Mouse (Mus musculus): ENCODE measurements at regions not wholly inside any gene's neighbourhood (a gene's known extent, or its start where the extent isn't known, plus 50 kb on each side); places are given as distances from the start of the nearest gene placed in this dataset.

- DNase-seq (ENCODE audit: low read depth, low spot score): peak; percentile 15
These were observed 58.4 kb downstream of the Sox11 start for GRCm38 (mm10) chr12:27283964-27284363.

- no peak for DNase-seq (ENCODE audit: low read depth, low spot score)
These were observed 80.4 kb downstream of the Sox11 start for GRCm38 (mm10) chr12:27261965-27262364.

GRCm38 (mm10) chr12:27254125-27254524 is 88.2 kb downstream of the Sox11 start:
- DNase-seq (ENCODE audit: low read depth, low spot score): peak; percentile 35

- DNase-seq (ENCODE audit: low read depth, low spot score): no peak
These were observed 90.9 kb downstream of the Sox11 start for GRCm38 (mm10) chr12:27251521-27251920.

- DNase-seq (ENCODE audit: low read depth, low spot score): peak; percentile 74
These were observed 93.9 kb downstream of the Sox11 start for GRCm38 (mm10) chr12:27248545-27248855.

GRCm38 (mm10) chr12:27247756-27248544 is 94.4 kb downstream of the Sox11 start:
- no peak for DNase-seq (ENCODE audit: low read depth, low spot score)

GRCm38 (mm10) chr12:27235748-27236147 is 106.6 kb downstream of the Sox11 start:
- DNase-seq (ENCODE audit: low read depth, low spot score): no peak

GRCm38 (mm10) chr12:27221541-27221940 is 120.8 kb downstream of the Sox11 start:
- no peak for DNase-seq (ENCODE audit: low read depth, low spot score)

GRCm38 (mm10) chr12:27201191-27201590 is 141.2 kb downstream of the Sox11 start:
- no peak for DNase-seq (ENCODE audit: low read depth, low spot score)

- no peak for DNase-seq (ENCODE audit: low read depth, low spot score)
These were observed 148.4 kb downstream of the Sox11 start for GRCm38 (mm10) chr12:27194001-27194400.

- no peak for DNase-seq (ENCODE audit: low read depth, low spot score)
These were observed 150.5 kb downstream of the Sox11 start for GRCm38 (mm10) chr12:27191916-27192315.

GRCm38 (mm10) chr12:27187480-27187879 is 154.9 kb downstream of the Sox11 start:
- no peak for DNase-seq (ENCODE audit: low read depth, low spot score)

- DNase-seq (ENCODE audit: low read depth, low spot score): peak; percentile 39
These were observed 159.7 kb downstream of the Sox11 start for GRCm38 (mm10) chr12:27182397-27183375.

- no peak for DNase-seq (ENCODE audit: low read depth, low spot score)
These were observed 168.8 kb downstream of the Sox11 start for GRCm38 (mm10) chr12:27173561-27173960.

GRCm38 (mm10) chr12:27173151-27173550 is 169.2 kb downstream of the Sox11 start:
- DNase-seq (ENCODE audit: low read depth, low spot score): no peak

GRCm38 (mm10) chr12:27171595-27171994 is 170.8 kb downstream of the Sox11 start:
- DNase-seq (ENCODE audit: low read depth, low spot score): no peak

- no peak for DNase-seq (ENCODE audit: low read depth, low spot score)
These were observed 177.4 kb downstream of the Sox11 start for GRCm38 (mm10) chr12:27164920-27165504.

GRCm38 (mm10) chr12:27160063-27160686 is 182.2 kb downstream of the Sox11 start:
- peak; percentile 80 for DNase-seq (ENCODE audit: low read depth, low spot score)

GRCm38 (mm10) chr12:27159416-27160062 is 182.8 kb downstream of the Sox11 start:
- DNase-seq (ENCODE audit: low read depth, low spot score): peak; percentile 49

GRCm38 (mm10) chr12:27150871-27151853 is 191.2 kb downstream of the Sox11 start:
- DNase-seq (ENCODE audit: low read depth, low spot score): no peak

Measured in brain, adult 2 months (tissue).